Mouse (Mus musculus) G1E (cell line): Measurements from ENCODE around the gene Ranbp3l.

Experiments used
- CTCF ChIP-seq: IDR thresholded peaks from 2 replicates; pipeline ENCODE4 v1.5.1; 2012; ENCODE audit warnings: low read depth, low read length, inconsistent platforms, mixed read lengths
- GATA1 ChIP-seq: IDR thresholded peaks from 2 replicates; pipeline ENCODE4 v1.6.1; 2012; ENCODE audit warnings: borderline replicate concordance, low read length, inconsistent platforms, mixed read lengths
- POLR2AphosphoS5 ChIP-seq: IDR thresholded peaks from 2 replicates; pipeline ENCODE4 v1.6.1; 2012; ENCODE audit warnings: low read depth, low read length, inconsistent platforms; ENCODE audit not compliant: insufficient replicate concordance
- TAL1 ChIP-seq: conservative IDR thresholded peaks from 2 replicates; pipeline ENCODE4 v1.6.1; 2012; ENCODE audit warnings: low read depth, low read length, inconsistent platforms, mixed read lengths

- no peak for TF ChIP-seq CTCF
- TF ChIP-seq TAL1, result no peak
- no peak for TF ChIP-seq POLR2AphosphoS5
- no peak for TF ChIP-seq GATA1
These were observed 30.8 kb upstream of the Ranbp3l start for GRCm38 (mm10) chr15:8936911-8937310.
